Mouse (Mus musculus): ENCODE results near the gene Orm1. TPM values are rescaled to one million over a fixed set of nuclear protein-coding genes. Genes with fewer than 3 reads are reported as not detected.

Gene Orm1
- polyA plus RNA-seq, 1 experiment from 2014 or later: not detected

DNA sequence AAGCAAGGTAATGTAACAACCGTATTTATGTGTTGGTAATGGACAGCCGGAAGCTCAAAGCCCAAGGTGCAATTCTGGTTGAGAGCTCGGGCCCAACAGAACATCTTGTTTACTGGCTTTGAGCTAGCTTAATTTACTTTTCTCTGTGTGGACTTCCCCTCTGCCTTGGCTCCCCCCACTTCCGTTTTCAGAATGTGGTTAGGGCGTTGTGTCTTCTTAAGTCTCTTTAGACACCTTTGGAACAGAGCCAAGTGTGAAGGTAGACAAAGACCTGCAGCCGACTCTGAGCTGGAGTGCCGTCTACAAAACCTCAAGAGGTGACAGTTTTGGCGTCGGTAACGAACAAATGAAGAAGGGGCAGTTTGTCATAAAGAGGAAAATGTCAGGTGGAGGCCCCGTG, 41.4 kb downstream of the Orm1 start:
- Histone ChIP-seq H3K4me1 (ENCODE audit: control insufficient read depth, insufficient read depth, low read length) (peaks cover 13% of the 10 kb centered on the region), H3K36me3 (ENCODE audit: control insufficient read depth, insufficient read depth, low read length) (no peaks in the 10 kb centered on the region), H3K4me2 (ENCODE audit: low read depth) (no peak overlapping the region), H3K27me3 (ENCODE audit: control insufficient read depth, insufficient read depth, low read length) (no peaks in the 10 kb centered on the region), H3K4me3 (ENCODE audit: low read depth, low read length) (no peak overlapping the region), H3K9ac (ENCODE audit: low read length) (no peak overlapping the region), H3K9me3 (ENCODE audit: control insufficient read depth, low read length) (no peaks in the 10 kb centered on the region), H3K27ac (ENCODE audit: low read depth, low read length) (no peak overlapping the region)
- ATAC-seq (ENCODE audit: insufficient read depth, low FRiP score, low TSS enrichment): no peak
- DNase-seq (ENCODE audit: low spot score): no peak
- WGBS: 92% methylated on average over 11 of the region's 11 CpGs

- no peak for ATAC-seq (ENCODE audit: insufficient read depth, low FRiP score, low TSS enrichment)
- WGBS: 74% methylated on average over 6 of the region's 6 CpGs
- no peak for DNase-seq (ENCODE audit: low spot score)
- peaks cover 13% of the 10 kb centered on the region for H3K4me1 ChIP-seq (ENCODE audit: control insufficient read depth, insufficient read depth, low read length)
- H3K4me3 ChIP-seq (ENCODE audit: low read depth, low read length): no peak overlapping the region
- H3K27me3 ChIP-seq (ENCODE audit: control insufficient read depth, insufficient read depth, low read length): no peaks in the 10 kb centered on the region
- H3K9me3 ChIP-seq (ENCODE audit: control insufficient read depth, low read length): no peaks in the 10 kb centered on the region
- H3K36me3 ChIP-seq (ENCODE audit: control insufficient read depth, insufficient read depth, low read length): no peaks in the 10 kb centered on the region
- H3K4me2 ChIP-seq (ENCODE audit: low read depth): no peak overlapping the region
- no peak overlapping the region for H3K9ac ChIP-seq (ENCODE audit: low read length)
- no peak overlapping the region for H3K27ac ChIP-seq (ENCODE audit: low read depth, low read length)
These were observed 43.7 kb downstream of the Orm1 start for GRCm38 (mm10) chr4:63388029-63388428.

DNA sequence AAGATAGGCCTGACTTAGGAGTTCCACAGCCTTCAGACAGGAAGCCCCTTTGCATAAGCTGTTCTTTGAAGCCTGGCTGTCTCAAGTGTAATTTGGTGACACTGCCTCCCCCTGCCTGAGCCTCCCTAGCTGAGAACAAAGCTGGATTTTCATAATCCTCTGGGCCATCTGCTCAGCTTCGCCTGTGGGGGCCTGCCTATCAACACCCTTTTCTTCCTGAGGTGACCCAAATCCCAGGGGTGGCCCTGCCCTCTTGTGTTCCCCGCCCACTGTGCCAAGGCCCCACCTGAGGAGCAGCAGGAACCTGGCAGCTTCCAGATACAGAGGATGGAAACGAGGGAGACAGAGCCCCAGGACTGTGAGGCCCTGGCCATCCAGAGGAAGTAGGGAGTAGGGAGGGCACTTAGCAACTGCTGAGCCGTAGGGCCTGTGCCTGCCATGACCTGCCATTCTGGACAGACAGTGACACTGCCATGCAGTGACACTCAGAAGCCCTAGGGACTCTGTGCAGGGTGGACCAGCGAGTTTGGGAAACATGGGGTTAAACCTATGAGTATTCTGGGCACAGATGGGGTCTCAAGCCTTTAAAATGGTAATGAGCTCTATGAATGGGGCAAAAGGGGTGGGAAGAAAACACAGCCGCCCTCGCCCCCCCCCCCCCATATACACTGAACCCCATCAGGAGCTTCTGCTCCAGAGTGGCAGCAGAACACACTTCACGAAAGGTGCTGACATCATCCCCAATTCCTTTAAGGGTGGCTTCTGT, 44.9 kb downstream of the Orm1 start:
- Histone ChIP-seq H3K9me3 (ENCODE audit: control insufficient read depth, low read length) (no peaks in the 10 kb centered on the region), H3K4me1 (ENCODE audit: control insufficient read depth, insufficient read depth, low read length) (peaks cover 13% of the 10 kb centered on the region), H3K27ac (ENCODE audit: low read depth, low read length) (peak overlapping the region; percentile 17; the same call in 1 of the 2 replicates), H3K4me3 (ENCODE audit: low read depth, low read length) (no peak overlapping the region), H3K36me3 (ENCODE audit: control insufficient read depth, insufficient read depth, low read length) (no peaks in the 10 kb centered on the region; the same call in 1 of the 2 replicates), H3K27me3 (ENCODE audit: control insufficient read depth, insufficient read depth, low read length) (no peaks in the 10 kb centered on the region), H3K9ac (ENCODE audit: low read length) (no peak overlapping the region; the same call in 1 of the 2 replicates), H3K4me2 (ENCODE audit: low read depth) (no peak overlapping the region)
- DNase-seq (ENCODE audit: low spot score): no peak
- peak; percentile 67 for ATAC-seq (ENCODE audit: insufficient read depth, low FRiP score, low TSS enrichment)
- 32% methylated on average over 8 of the region's 8 CpGs for WGBS

DNA sequence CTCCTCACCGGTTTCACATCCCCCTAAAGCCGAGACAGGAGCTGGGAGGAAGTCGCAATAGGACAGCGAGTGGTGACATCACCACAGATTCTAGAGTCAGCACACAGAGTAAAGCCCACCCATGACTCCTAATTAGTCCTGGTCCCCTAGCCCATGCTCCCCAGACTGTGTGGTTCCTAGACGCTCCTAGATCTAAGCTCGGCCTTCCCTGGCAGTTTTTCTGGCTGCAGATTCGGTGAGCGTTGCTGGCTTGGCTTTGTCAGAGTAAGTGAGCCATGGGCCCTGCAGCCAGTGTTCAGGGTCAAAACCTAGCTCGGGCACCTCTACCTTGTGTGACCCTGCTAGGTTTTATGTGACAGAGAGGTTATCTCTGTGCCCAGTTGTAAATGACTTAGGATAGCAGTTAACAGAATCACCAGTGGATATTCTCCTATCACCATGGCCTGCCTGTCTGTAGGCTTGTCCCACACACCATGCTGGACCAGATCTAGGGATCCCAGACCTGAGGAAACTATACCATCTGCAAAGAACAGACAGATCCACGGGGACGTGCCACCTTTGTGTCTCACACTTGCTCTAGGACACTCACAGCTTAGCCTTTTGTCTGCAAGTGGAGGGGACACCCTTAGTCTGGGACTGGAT, 45.6 kb downstream of the Orm1 start:
- H3K4me1 ChIP-seq (ENCODE audit: control insufficient read depth, insufficient read depth, low read length): peaks cover 13% of the 10 kb centered on the region
- WGBS: 54% methylated on average over 11 of the region's 11 CpGs

GRCm38 (mm10) chr4:63391322-63391721, 47.0 kb downstream of the Orm1 start:
- no peak for ATAC-seq (ENCODE audit: insufficient read depth, low FRiP score, low TSS enrichment)
- H3K36me3 ChIP-seq (ENCODE audit: control insufficient read depth, insufficient read depth, low read length): no peaks in the 10 kb centered on the region; the same call in 1 of the 2 replicates
- H3K27ac ChIP-seq (ENCODE audit: low read depth, low read length): no peak overlapping the region

More for the DNA sequence above, 45.6 kb downstream of the Orm1 start:
- H3K9ac ChIP-seq (ENCODE audit: low read length): no peak overlapping the region
- no peak overlapping the region for H3K4me2 ChIP-seq (ENCODE audit: low read depth)
- no peaks in the 10 kb centered on the region for H3K9me3 ChIP-seq (ENCODE audit: control insufficient read depth, low read length)
- ATAC-seq (ENCODE audit: insufficient read depth, low FRiP score, low TSS enrichment) (peak; percentile 67), DNase-seq (ENCODE audit: low spot score) (no peak)
- H3K27ac ChIP-seq (ENCODE audit: low read depth, low read length): no peak overlapping the region
- H3K36me3 ChIP-seq (ENCODE audit: control insufficient read depth, insufficient read depth, low read length): no peaks in the 10 kb centered on the region; the same call in 1 of the 2 replicates
- no peak overlapping the region for H3K4me3 ChIP-seq (ENCODE audit: low read depth, low read length)
- no peaks in the 10 kb centered on the region for H3K27me3 ChIP-seq (ENCODE audit: control insufficient read depth, insufficient read depth, low read length)

More at GRCm38 (mm10) chr4:63391322-63391721, 47.0 kb downstream of the Orm1 start:
- Histone ChIP-seq H3K4me3 (ENCODE audit: low read depth, low read length) (no peak overlapping the region), H3K4me2 (ENCODE audit: low read depth) (no peak overlapping the region), H3K27me3 (ENCODE audit: control insufficient read depth, insufficient read depth, low read length) (no peaks in the 10 kb centered on the region), H3K4me1 (ENCODE audit: control insufficient read depth, insufficient read depth, low read length) (peaks cover 13% of the 10 kb centered on the region), H3K9ac (ENCODE audit: low read length) (no peak overlapping the region), H3K9me3 (ENCODE audit: control insufficient read depth, low read length) (no peaks in the 10 kb centered on the region)
- WGBS: 84% methylated on average over 6 of the region's 6 CpGs
- no peak for DNase-seq (ENCODE audit: low spot score)

Other genes starting within 250 kb of the Orm1 start
- gene Ambp, start 189.8 kb upstream of the Orm1 start, polyA plus RNA-seq (2014; fragmentation: Nextera tagmentation; extraction: Ambion mirVana): 0.57 and 0.60 TPM in 2 replicates
- not detected in 2 replicates for gene Kif12, start 172.4 kb upstream of the Orm1 start, polyA plus RNA-seq (2014; fragmentation: Nextera tagmentation; extraction: Ambion mirVana)
- 3.5 and 4.0 TPM in 2 replicates for gene Col27a1, start 130.6 kb upstream of the Orm1 start, polyA plus RNA-seq (2014; fragmentation: Nextera tagmentation; extraction: Ambion mirVana)
- not detected in 2 replicates for gene Orm3, start 11.6 kb downstream of the Orm1 start, polyA plus RNA-seq (2014; fragmentation: Nextera tagmentation; extraction: Ambion mirVana)
- gene Orm2, start 17.9 kb downstream of the Orm1 start, polyA plus RNA-seq (2014; fragmentation: Nextera tagmentation; extraction: Ambion mirVana): not detected in 2 replicates
- 6.0 and 6.9 TPM in 2 replicates for gene Akna, start 58.8 kb downstream of the Orm1 start, polyA plus RNA-seq (2014; fragmentation: Nextera tagmentation; extraction: Ambion mirVana)
- 8.0 and 10.5 TPM in 2 replicates for gene Whrn, start 151.4 kb downstream of the Orm1 start, polyA plus RNA-seq (2014; fragmentation: Nextera tagmentation; extraction: Ambion mirVana)
- gene Atp6v1g1, start 200.2 kb downstream of the Orm1 start, polyA plus RNA-seq (2014; fragmentation: Nextera tagmentation; extraction: Ambion mirVana): 388 and 403 TPM in 2 replicates
- 5.6 and 6.2 TPM in 2 replicates for gene Tmem268, start 214.2 kb downstream of the Orm1 start, polyA plus RNA-seq (2014; fragmentation: Nextera tagmentation; extraction: Ambion mirVana)

Data from neural tube, embryonic 11.5 days (tissue).